Comparison of ENCODE assay signal across 8 mouse cellular contexts in genomic region chr11:63128784-63129183, GRCm38 (mm10). TPM values are rescaled to one million over a fixed set of nuclear protein-coding genes. Genes with fewer than 3 reads are reported as not detected.
A peak's percentile ranks its signal among the peaks of the same experiment; 100 is the strongest.
DNase-seq lines count a peak whose midpoint lies in the region; ATAC-seq and TF ChIP-seq lines count a peak whose summit lies in the region.

Gene Pmp22 (plus strand): TSS chr11:63128982.

- no peak for ATAC-seq in forebrain, embryonic 13.5 days
- ATAC-seq in limb, embryonic 15.5 days (ENCODE audit: insufficient number of reproducible peaks, low FRiP score, low TSS enrichment, low read depth), result no peak
- no peak for ATAC-seq in stomach, postnatal 0 days (ENCODE audit: low FRiP score, low TSS enrichment)

- H3K9me3 ChIP-seq in forebrain, embryonic 13.5 days (replicated peaks), result no peaks in the 10 kb centered on the region
- no peaks in the 10 kb centered on the region for H3K9me3 ChIP-seq in limb, embryonic 15.5 days
- H3K9me3 ChIP-seq in stomach, postnatal 0 days (ENCODE audit: control insufficient read depth, low read length), result no peaks in the 10 kb centered on the region

- no peaks in the 10 kb centered on the region for H3K4me1 ChIP-seq in spleen, adult 2 months (ENCODE audit: control insufficient read depth, insufficient read depth, insufficient read length)
- H3K4me1 ChIP-seq in forebrain, embryonic 13.5 days, result peaks cover 31% of the 10 kb centered on the region
- H3K4me1 ChIP-seq in limb, embryonic 15.5 days, result peaks cover 50% of the 10 kb centered on the region
- peaks cover 10% of the 10 kb centered on the region for H3K4me1 ChIP-seq in stomach, postnatal 0 days (replicated peaks; ENCODE audit: control insufficient read depth, insufficient read depth)

- intact Hi-C loops in heart, postnatal 36 days (cut with DNase I), result no loop called here

- no peak within 1 kb of the TSS for H3K4me2 ChIP-seq in forebrain, embryonic 13.5 days
- H3K4me2 ChIP-seq in limb, embryonic 15.5 days, result peak within 1 kb of the TSS; percentile 74; the same call in 1 of the 2 replicates
- H3K4me2 ChIP-seq in stomach, postnatal 0 days (replicated peaks; ENCODE audit: low read depth), result peak within 1 kb of the TSS; percentile 59

- H3K27me3 ChIP-seq in spleen, adult 2 months (ENCODE audit: control insufficient read depth, insufficient read depth, low read length), result peaks cover 2% of the 10 kb centered on the region; the same call in 1 of the 2 replicates
- peaks cover 61% of the 10 kb centered on the region for H3K27me3 ChIP-seq in forebrain, embryonic 13.5 days
- peaks cover 21% of the 10 kb centered on the region for H3K27me3 ChIP-seq in limb, embryonic 15.5 days
- H3K27me3 ChIP-seq in stomach, postnatal 0 days (ENCODE audit: control insufficient read depth, insufficient read depth, low read length), result no peaks in the 10 kb centered on the region

- H3K9ac ChIP-seq in forebrain, embryonic 13.5 days, result no peak within 1 kb of the TSS
- H3K9ac ChIP-seq in limb, embryonic 15.5 days, result no peak within 1 kb of the TSS
- H3K9ac ChIP-seq in stomach, postnatal 0 days (ENCODE audit: low read length), result peak within 1 kb of the TSS; percentile 41; the same call in 1 of the 2 replicates

- H3K4me3 ChIP-seq in spleen, adult 2 months (ENCODE audit: extremely low read depth, insufficient read depth, insufficient read length), result no peak within 1 kb of the TSS
- no peak within 1 kb of the TSS for H3K4me3 ChIP-seq in forebrain, embryonic 13.5 days
- H3K4me3 ChIP-seq in limb, embryonic 15.5 days, result peak within 1 kb of the TSS; percentile 72
- peak within 1 kb of the TSS; percentile 63 for H3K4me3 ChIP-seq in stomach, postnatal 0 days (ENCODE audit: low read depth, low read length)

- no peak within 1 kb of the TSS for H3K27ac ChIP-seq in spleen, adult 2 months (ENCODE audit: insufficient read depth, low read length)
- H3K27ac ChIP-seq in forebrain, embryonic 13.5 days, result no peak within 1 kb of the TSS
- no peak within 1 kb of the TSS for H3K27ac ChIP-seq in limb, embryonic 15.5 days
- H3K27ac ChIP-seq in stomach, postnatal 0 days (replicated peaks), result peak within 1 kb of the TSS; percentile 58; the same call in 1 of the 2 replicates

- 68% methylated on average over 2 of the region's 2 CpGs for WGBS in spleen, adult 2 months
- 79% methylated on average over 2 of the region's 2 CpGs for WGBS in forebrain, embryonic 13.5 days
- 55% methylated on average over 2 of the region's 2 CpGs for WGBS in limb, embryonic 15.5 days
- 42% methylated on average over 2 of the region's 2 CpGs for WGBS in stomach, postnatal 0 days

- no peaks in the 10 kb centered on the region for H3K36me3 ChIP-seq in spleen, adult 2 months (ENCODE audit: control insufficient read depth, insufficient read depth, low read length)
- no peaks in the 10 kb centered on the region for H3K36me3 ChIP-seq in forebrain, embryonic 13.5 days (ENCODE audit: poor library complexity, severe bottlenecking)
- no peaks in the 10 kb centered on the region for H3K36me3 ChIP-seq in limb, embryonic 15.5 days
- H3K36me3 ChIP-seq in stomach, postnatal 0 days (ENCODE audit: control insufficient read depth, insufficient read depth, low read length), result no peaks in the 10 kb centered on the region

- no peak for TF ChIP-seq POLR2A in spleen, adult 2 months (IDR thresholded peaks at IDR 0.05; ENCODE audit: low read depth, low read length)

- DNase-seq in spleen, adult 2 months (ENCODE audit: low read depth in 1 of 2, low spot score in 2 of 2), result no peak
- no peak for DNase-seq in spleen, adult 18-20 months
- peak in 1 of 2 experiments; percentile 63 for DNase-seq in heart, postnatal 36 days
- DNase-seq in stomach, postnatal 0 days (ENCODE audit: low spot score), result no peak
- DNase-seq in frontal cortex, postnatal 36 days (ENCODE audit: low spot score in 2 of 2), result no peak
- no peak for DNase-seq in urinary bladder, postnatal 10 days (ENCODE audit: low spot score)

- TF ChIP-seq CTCF in spleen, adult 2 months (IDR thresholded peaks at IDR 0.05; ENCODE audit: extremely low read depth, insufficient read depth, insufficient read length, insufficient replicate concordance), result no peak
- TF ChIP-seq CTCF in stomach, postnatal 0 days (IDR thresholded peaks at IDR 0.05; ENCODE audit: low read depth), result no peak

- no peak for TF ChIP-seq EP300 in stomach, postnatal 0 days (optimal IDR thresholded peaks at IDR 0.05)

RNA-seq across cellular contexts. Expression of gene Pmp22, which starts in this region (rescaled TPM):
- polyA plus RNA-seq in spleen, adult 2 months (2012; rRNA removed), result 23.5 and 24.6 TPM in 2 replicates
- polyA plus RNA-seq in forebrain, embryonic 13.5 days (2015; fragmentation: Nextera tagmentation; extraction: Ambion mirVana), result 12.1 and 12.7 TPM in 2 replicates
- total RNA-seq in heart, postnatal 36 days (2021), result 10 to 100 TPM; 51.5 to 55.6 TPM
- polyA plus RNA-seq in limb, embryonic 15.5 days (2015; fragmentation: Nextera tagmentation; extraction: Ambion mirVana), result 307 and 381 TPM in 2 replicates
- 96.7 and 102 TPM in 2 replicates for polyA plus RNA-seq in stomach, postnatal 0 days (2015; fragmentation: Nextera tagmentation; extraction: Ambion mirVana)

Comparison
In these comparisons a context has a peak if more than half of its experiments do, and no peak if none do; other contexts are left out.
1. H3K4me3 ChIP-seq: peak in limb, embryonic 15.5 days (single experiment) and stomach, postnatal 0 days (single experiment); none in spleen, adult 2 months (single experiment) and forebrain, embryonic 13.5 days (single experiment).